Mouse (Mus musculus): ENCODE measurements around the gene Sltm. TPM values are rescaled to one million over a fixed set of nuclear protein-coding genes. Genes with fewer than 3 reads are reported as not detected.

Gene Sltm
- polyA plus RNA-seq, 1 experiment from 2014 or later, result 52.8 TPM

DNA sequence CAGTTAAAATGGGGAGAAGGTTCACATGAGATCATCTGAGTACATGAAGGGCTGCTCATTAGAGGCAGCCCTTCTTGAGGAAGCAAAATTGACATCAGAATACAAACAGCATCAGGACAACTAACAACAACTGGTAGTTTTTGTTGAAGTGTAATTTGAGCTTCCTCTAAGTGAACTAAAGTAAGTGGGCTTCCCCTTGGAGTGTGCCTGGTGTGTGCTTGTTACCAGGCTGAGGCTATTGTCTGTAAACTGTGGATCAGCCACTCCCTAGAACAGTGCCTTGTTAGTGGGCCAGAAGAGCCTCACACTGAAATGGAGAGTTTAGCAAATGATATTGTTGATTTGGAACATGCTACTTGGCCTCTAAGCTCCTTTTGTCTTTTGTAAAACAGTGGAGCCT, 12.9 kb downstream of the Sltm start:
- H3K27me3 ChIP-seq, result no peaks in the 10 kb centered on the region
- ATAC-seq (ENCODE audit: insufficient number of reproducible peaks, low FRiP score, low TSS enrichment, low read depth), result no peak
- H3K4me2 ChIP-seq, result no peak overlapping the region
- no peak overlapping the region for H3K4me3 ChIP-seq
- H3K9me3 ChIP-seq, result 0 out of 2 replicates have a peak, but pooled peaks cover 3% of the 10 kb centered on the region
- no peaks in the 10 kb centered on the region for H3K4me1 ChIP-seq
- no peak overlapping the region for H3K9ac ChIP-seq
- H3K36me3 ChIP-seq, result peaks cover 25% of the 10 kb centered on the region
- no peak overlapping the region for H3K27ac ChIP-seq

DNA sequence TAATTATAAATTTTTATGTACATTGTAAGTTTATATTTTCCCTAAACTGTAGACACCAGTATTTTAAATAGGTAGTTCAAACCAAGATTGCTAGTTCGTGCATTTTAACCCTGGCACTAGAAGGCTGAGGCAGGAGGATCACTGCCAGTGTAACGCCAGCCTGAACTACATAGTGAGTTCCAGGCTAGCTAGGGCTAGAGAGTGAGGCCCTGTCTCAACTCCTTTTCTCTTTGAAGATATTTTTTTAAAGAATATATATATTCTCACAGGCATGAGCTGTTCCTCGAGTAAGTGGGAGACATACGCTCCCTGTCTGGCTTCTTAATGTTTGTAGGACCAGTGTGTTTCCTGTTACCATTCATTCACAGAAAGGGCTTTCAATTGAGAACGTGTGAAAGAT, 14.2 kb downstream of the Sltm start:
- Histone ChIP-seq H3K36me3 (peaks cover 21% of the 10 kb centered on the region), H3K9ac (no peak overlapping the region), H3K4me1 (no peaks in the 10 kb centered on the region), H3K27ac (no peak overlapping the region), H3K9me3 (0 out of 2 replicates have a peak, but pooled peaks cover 3% of the 10 kb centered on the region), H3K4me3 (no peak overlapping the region), H3K4me2 (no peak overlapping the region), H3K27me3 (no peaks in the 10 kb centered on the region)
- WGBS, result 90% methylated on average over 5 of the region's 5 CpGs
- ATAC-seq (ENCODE audit: insufficient number of reproducible peaks, low FRiP score, low TSS enrichment, low read depth), result no peak

DNA sequence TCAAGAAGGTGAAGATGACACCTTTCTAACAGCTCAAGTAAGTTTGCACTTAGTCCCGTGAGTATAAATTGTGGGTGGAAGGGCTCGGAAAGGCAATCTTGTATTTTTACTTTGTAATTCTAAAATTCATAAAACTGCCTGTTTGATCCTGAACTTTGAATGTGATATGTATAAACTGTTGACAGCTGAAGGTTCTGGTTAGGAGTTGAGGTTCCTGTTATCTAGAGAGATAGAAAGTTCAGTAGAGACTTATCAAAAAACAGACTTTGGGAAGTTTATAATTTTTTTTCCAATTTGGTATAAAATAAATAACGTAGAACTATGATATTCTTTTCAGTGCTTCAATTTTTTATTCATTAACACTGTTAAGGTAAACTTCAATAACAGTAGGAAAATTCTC, 20.3 kb downstream of the Sltm start:
- Histone ChIP-seq H3K27me3 (no peaks in the 10 kb centered on the region), H3K4me1 (no peaks in the 10 kb centered on the region), H3K4me2 (no peak overlapping the region), H3K9me3 (no peaks in the 10 kb centered on the region), H3K4me3 (no peak overlapping the region), H3K36me3 (0 out of 2 replicates have a peak, but pooled peaks cover 10% of the 10 kb centered on the region), H3K27ac (no peak overlapping the region), H3K9ac (no peak overlapping the region)
- no peak for ATAC-seq (ENCODE audit: insufficient number of reproducible peaks, low FRiP score, low TSS enrichment, low read depth)
- WGBS, result 89% methylated on average over 3 of the region's 3 CpGs

DNA sequence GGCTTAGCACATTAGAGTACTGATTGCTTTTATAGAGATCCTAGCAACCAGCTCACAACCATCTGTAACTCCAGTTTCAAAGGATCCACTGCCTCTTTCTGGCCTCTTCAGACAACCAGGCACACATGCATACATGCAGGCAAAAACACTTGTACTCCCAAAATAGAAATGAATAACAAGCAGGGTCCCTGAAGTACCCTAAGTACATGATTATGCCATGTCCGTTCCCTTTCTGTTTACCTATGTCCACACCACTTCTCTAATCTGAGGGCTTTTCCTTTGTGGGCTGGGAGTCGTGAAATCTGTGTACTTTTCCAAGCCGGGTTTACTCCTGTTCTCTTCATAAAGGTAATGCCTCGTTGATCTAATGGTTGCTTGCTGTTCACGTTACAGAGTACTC, 25.1 kb downstream of the Sltm start:
- no peak for ATAC-seq (ENCODE audit: insufficient number of reproducible peaks, low FRiP score, low TSS enrichment, low read depth)
- 81% methylated on average over 5 of the region's 5 CpGs for WGBS
- Histone ChIP-seq H3K27ac (no peak overlapping the region), H3K36me3 (peaks cover 13% of the 10 kb centered on the region), H3K9ac (no peak overlapping the region), H3K9me3 (no peaks in the 10 kb centered on the region), H3K27me3 (no peaks in the 10 kb centered on the region), H3K4me2 (no peak overlapping the region), H3K4me1 (no peaks in the 10 kb centered on the region), H3K4me3 (no peak overlapping the region)

DNA sequence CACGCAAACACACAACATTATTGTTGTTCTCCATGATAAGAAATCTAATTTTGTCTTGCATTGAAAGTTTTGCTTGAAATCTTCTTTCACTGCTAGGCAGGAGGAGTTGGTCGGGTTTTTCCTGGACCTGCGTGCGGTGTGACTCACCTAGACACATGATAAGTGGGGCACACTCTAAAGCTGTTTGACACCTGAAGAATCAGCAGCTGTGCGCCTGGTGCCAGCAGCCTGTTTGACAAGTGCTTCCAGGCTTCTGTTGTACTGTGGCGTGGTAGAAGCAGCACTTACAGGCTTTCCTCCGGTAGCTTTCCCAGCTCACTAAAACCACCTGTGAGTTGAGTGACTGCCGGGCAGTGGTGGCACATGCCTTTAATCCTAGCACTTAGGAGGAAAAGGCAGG, 27.8 kb downstream of the Sltm start:
- no peaks in the 10 kb centered on the region for H3K4me1 ChIP-seq
- H3K36me3 ChIP-seq, result peaks cover 20% of the 10 kb centered on the region
- ATAC-seq (ENCODE audit: insufficient number of reproducible peaks, low FRiP score, low TSS enrichment, low read depth), result no peak
- H3K27ac ChIP-seq, result no peak overlapping the region; the same call in 1 of the 2 replicates
- no peaks in the 10 kb centered on the region for H3K27me3 ChIP-seq
- H3K9me3 ChIP-seq, result no peaks in the 10 kb centered on the region
- H3K9ac ChIP-seq, result no peak overlapping the region
- 83% methylated on average over 8 of the region's 8 CpGs for WGBS
- no peak overlapping the region for H3K4me3 ChIP-seq
- H3K4me2 ChIP-seq, result no peak overlapping the region

DNA sequence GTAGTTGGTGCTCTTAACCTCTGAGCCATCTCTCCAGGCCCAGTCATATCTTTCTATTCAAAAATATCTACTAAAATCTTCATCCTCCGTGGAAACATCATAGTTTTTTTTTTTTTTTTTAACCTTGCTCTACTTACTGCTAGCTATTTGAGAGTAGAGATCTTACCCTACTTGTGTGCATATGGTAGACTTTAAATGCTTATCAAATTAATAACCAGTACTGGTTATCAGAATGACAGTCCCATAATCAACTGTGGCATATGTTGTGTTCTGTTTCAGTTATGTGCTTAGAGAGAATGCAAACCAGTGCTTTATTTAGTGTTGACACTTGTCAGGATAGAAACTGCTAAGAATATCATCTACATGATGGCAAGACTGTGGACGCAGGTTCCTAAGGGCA, 35.6 kb downstream of the Sltm start:
- H3K4me2 ChIP-seq, result no peak overlapping the region
- ATAC-seq (ENCODE audit: insufficient number of reproducible peaks, low FRiP score, low TSS enrichment, low read depth), result no peak
- no peak overlapping the region for H3K4me3 ChIP-seq
- H3K27ac ChIP-seq, result no peak overlapping the region
- no peaks in the 10 kb centered on the region for H3K4me1 ChIP-seq
- H3K27me3 ChIP-seq, result no peaks in the 10 kb centered on the region
- 90% methylated on average over 2 of the region's 2 CpGs for WGBS
- H3K9ac ChIP-seq, result no peak overlapping the region
- no peaks in the 10 kb centered on the region for H3K9me3 ChIP-seq
- peaks cover 59% of the 10 kb centered on the region for H3K36me3 ChIP-seq

DNA sequence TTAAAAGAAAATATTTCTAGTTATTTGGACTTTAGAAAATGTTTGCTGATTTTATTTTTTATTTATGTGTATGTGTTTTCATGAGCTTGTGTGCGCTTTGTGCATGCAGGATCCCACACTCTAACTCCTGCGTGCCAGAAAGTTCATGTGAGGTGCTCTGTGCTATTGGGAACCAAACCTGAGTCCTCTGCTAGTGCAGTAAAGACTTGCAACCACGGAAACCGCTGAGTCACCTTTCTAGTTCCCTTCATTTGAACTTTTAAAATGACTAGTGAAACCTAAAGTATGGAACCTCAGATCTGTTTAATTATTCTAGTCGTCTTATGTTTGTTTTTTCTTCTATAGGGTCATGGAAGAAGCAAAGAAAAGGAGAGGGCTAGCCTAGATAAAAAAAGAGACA, 38.4 kb downstream of the Sltm start:
- Histone ChIP-seq H3K36me3 (peaks cover 65% of the 10 kb centered on the region), H3K9me3 (no peaks in the 10 kb centered on the region), H3K4me2 (no peak overlapping the region), H3K27ac (no peak overlapping the region), H3K4me1 (no peaks in the 10 kb centered on the region), H3K9ac (no peak overlapping the region), H3K4me3 (no peak overlapping the region), H3K27me3 (no peaks in the 10 kb centered on the region)
- ATAC-seq (ENCODE audit: insufficient number of reproducible peaks, low FRiP score, low TSS enrichment, low read depth), result no peak
- WGBS, result 87% methylated on average over 5 of the region's 5 CpGs

DNA sequence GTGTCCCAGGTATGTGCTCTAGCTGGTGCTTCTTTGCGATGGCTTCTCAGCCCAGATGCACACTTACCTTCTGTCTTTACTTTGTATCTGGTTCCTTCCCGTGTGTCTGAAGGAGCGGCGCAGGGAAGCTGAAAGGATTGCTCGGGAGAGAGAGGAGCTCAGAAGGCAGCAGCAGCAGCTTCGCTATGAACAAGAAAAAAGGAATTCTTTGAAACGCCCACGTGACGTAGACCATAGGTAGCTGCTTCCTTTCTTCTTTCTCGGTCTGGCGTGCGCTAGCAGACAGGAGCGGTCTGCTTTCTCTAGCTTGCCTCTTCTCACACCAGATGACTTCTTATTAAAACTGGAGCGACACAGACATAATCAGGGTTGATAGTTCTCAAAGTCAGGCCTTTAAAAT, 42.1 kb downstream of the Sltm start:
- Histone ChIP-seq H3K36me3 (peaks cover 81% of the 10 kb centered on the region), H3K27ac (no peak overlapping the region), H3K4me3 (no peak overlapping the region), H3K9ac (no peak overlapping the region), H3K9me3 (no peaks in the 10 kb centered on the region), H3K4me2 (no peak overlapping the region), H3K4me1 (no peaks in the 10 kb centered on the region), H3K27me3 (no peaks in the 10 kb centered on the region)
- 93% methylated on average over 14 of the region's 14 CpGs for WGBS
- no peak for ATAC-seq (ENCODE audit: insufficient number of reproducible peaks, low FRiP score, low TSS enrichment, low read depth)

DNA sequence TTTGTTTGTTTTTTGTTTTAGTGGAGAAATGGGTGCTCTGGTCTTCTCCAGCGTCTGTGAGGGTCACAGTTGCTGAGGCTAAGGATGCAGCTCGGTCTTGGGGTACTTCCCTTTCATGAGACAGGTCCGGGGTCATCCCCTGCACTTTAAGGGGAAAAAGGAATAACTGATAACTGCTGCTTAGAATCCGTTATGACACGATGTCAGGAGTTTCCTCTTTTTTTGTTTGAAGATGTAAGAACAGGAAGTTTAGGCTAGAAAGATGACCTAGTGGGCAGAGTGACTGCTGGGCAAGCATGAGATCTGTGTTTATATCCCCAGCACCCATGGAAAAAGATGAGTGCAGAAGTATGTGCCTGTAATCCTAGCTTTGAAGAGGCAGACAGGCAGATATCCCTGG, 42.6 kb downstream of the Sltm start:
- H3K4me2 ChIP-seq, result no peak overlapping the region
- WGBS, result 83% methylated on average over 5 of the region's 5 CpGs
- no peak overlapping the region for H3K4me3 ChIP-seq
- H3K9me3 ChIP-seq, result no peaks in the 10 kb centered on the region
- H3K4me1 ChIP-seq, result no peaks in the 10 kb centered on the region
- no peak overlapping the region for H3K27ac ChIP-seq
- H3K27me3 ChIP-seq, result no peaks in the 10 kb centered on the region
- ATAC-seq (ENCODE audit: insufficient number of reproducible peaks, low FRiP score, low TSS enrichment, low read depth), result no peak
- peaks cover 80% of the 10 kb centered on the region for H3K36me3 ChIP-seq
- no peak overlapping the region for H3K9ac ChIP-seq

DNA sequence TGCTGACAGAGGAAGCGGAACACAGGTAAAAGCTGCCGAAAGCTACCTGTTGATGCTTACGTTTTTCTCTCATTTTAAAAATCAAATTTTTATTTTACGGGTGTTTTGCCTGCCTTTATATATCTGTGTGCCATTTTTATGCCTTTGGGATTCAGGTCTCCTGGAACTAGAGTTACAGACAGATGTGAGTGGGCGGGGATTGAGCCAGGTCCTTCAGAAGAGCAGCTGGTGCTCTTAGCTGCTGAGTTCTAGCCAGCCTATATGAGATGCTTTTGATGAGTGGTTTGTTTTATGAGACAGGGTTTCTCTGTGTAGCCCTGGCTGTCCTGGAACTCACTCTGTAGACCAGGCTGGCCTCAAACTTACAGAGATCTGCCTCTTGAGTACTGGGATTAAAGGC, 44.6 kb downstream of the Sltm start:
- WGBS, result 86% methylated on average over 5 of the region's 5 CpGs
- ATAC-seq (ENCODE audit: insufficient number of reproducible peaks, low FRiP score, low TSS enrichment, low read depth), result no peak
- Histone ChIP-seq H3K4me3 (no peak overlapping the region), H3K27ac (no peak overlapping the region), H3K4me2 (no peak overlapping the region), H3K36me3 (peaks cover 81% of the 10 kb centered on the region), H3K9me3 (no peaks in the 10 kb centered on the region), H3K4me1 (no peaks in the 10 kb centered on the region), H3K27me3 (no peaks in the 10 kb centered on the region), H3K9ac (no peak overlapping the region)

DNA sequence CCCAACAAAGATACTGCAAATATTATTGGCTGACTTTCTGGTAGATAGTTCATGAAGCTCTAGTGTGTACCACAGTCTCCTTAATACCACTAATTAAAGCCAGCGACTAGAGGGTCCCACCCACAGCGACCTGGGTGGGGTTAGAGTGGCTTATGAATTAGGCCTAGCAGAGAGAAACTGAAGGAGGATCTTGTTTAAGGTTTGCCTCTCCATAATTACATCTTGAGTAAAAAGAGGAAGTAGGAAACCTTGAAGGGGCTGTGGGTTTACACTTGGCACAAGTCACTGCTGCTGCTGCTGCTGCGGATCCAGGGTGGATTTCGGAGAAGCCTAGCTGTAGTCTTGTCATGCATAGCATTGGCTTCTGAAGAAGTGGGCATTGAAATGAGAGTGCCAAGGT, 48.2 kb downstream of the Sltm start:
- no peaks in the 10 kb centered on the region for H3K4me1 ChIP-seq
- 79% methylated on average over 4 of the region's 4 CpGs for WGBS
- H3K9ac ChIP-seq, result no peak overlapping the region
- H3K36me3 ChIP-seq, result peaks cover 80% of the 10 kb centered on the region
- no peaks in the 10 kb centered on the region for H3K27me3 ChIP-seq
- H3K9me3 ChIP-seq, result no peaks in the 10 kb centered on the region
- no peak for ATAC-seq (ENCODE audit: insufficient number of reproducible peaks, low FRiP score, low TSS enrichment, low read depth)
- H3K4me3 ChIP-seq, result no peak overlapping the region
- H3K4me2 ChIP-seq, result no peak overlapping the region
- H3K27ac ChIP-seq, result no peak overlapping the region

DNA sequence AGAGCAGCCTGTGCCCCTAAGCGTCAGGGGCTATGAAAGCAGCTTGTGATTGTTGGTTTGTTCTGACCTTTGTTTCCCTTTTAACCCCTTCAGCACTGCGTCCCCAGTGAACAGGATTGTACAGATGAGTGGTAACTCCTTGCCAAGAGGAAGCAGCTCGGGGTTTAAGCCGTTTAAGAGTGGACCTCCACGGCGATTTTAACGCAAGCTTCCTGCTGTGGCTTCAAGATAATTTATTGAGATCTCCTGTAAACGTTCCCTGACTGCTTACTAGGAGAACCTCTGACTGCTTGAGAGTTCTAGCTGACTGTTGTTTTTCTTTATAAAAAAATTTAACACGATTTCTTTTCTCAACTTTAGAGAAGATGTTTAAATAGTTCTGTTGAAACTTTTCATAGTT, 48.9 kb downstream of the Sltm start:
- H3K9me3 ChIP-seq, result no peaks in the 10 kb centered on the region
- 41% methylated on average over 9 of the region's 9 CpGs for WGBS
- H3K4me1 ChIP-seq, result no peaks in the 10 kb centered on the region
- no peak overlapping the region for H3K27ac ChIP-seq
- no peak overlapping the region for H3K9ac ChIP-seq
- no peak overlapping the region for H3K4me3 ChIP-seq
- ATAC-seq (ENCODE audit: insufficient number of reproducible peaks, low FRiP score, low TSS enrichment, low read depth), result no peak
- H3K36me3 ChIP-seq, result peaks cover 73% of the 10 kb centered on the region
- no peak overlapping the region for H3K4me2 ChIP-seq
- no peaks in the 10 kb centered on the region for H3K27me3 ChIP-seq

DNA sequence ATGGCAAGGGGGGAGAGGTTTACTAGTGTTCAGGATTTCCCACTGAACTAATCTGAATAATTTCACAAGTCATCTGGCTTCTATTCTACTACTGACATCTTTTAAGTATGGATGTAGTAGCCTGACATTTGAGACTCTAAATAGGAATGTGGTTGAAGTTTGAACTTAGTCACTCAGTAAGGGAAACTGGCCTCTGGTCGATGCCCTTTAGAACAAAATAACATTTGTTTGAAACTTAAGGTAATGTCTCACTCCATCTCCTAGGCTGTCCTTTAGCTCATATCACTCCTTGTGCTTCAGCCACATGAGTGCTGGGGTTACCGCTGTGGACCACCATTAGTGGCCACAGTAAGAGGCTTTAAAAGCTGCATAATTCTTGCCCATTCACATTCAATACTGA, 55.7 kb downstream of the Sltm start:
- 93% methylated on average over 2 of the region's 2 CpGs for WGBS
- ATAC-seq (ENCODE audit: insufficient number of reproducible peaks, low FRiP score, low TSS enrichment, low read depth), result no peak
- no peaks in the 10 kb centered on the region for H3K4me1 ChIP-seq
- H3K9me3 ChIP-seq, result no peaks in the 10 kb centered on the region
- no peak overlapping the region for H3K4me3 ChIP-seq
- no peak overlapping the region for H3K9ac ChIP-seq
- H3K27me3 ChIP-seq, result no peaks in the 10 kb centered on the region
- H3K27ac ChIP-seq, result no peak overlapping the region
- H3K4me2 ChIP-seq, result no peak overlapping the region
- H3K36me3 ChIP-seq, result peaks cover 20% of the 10 kb centered on the region
